11 mouse cellular contexts compared by ENCODE assay signal in genomic region chr6:6183601-6184000, GRCm38 (mm10). TPM values are rescaled to one million over a fixed set of nuclear protein-coding genes. Genes with fewer than 3 reads are reported as not detected.
DNase-seq lines count a peak whose midpoint lies in the region; ATAC-seq and TF ChIP-seq lines count a peak whose summit lies in the region.
"Had no signal": no experiment of that assay in that cellular context is flagged by ENCODE, and none has a peak within 500 bp of the region (broad histone marks: within the 10 kb centered on the region; RNA-seq: fewer than 3 reads in every experiment).

No protein-coding gene starts in this region.

- 0 out of 2 replicates have a peak, but pooled peaks have one; percentile 53 for ATAC-seq in kidney, embryonic 16.5 days (ENCODE audit: low FRiP score, low TSS enrichment)
- no peak for ATAC-seq in kidney, embryonic 15.5 days (replicated peaks; ENCODE audit: low FRiP score)
- ATAC-seq: forebrain, embryonic 16.5 days had no signal

- no peak for TF ChIP-seq CTCF in layer of hippocampus, adult 2 months (conservative IDR thresholded peaks at IDR 0.05)

- intact Hi-C loops in heart, postnatal 36 days (cut with DNase I): no loop called here

- peak; percentile 57 for DNase-seq in ES-CJ7 (ENCODE audit: low read depth, low spot score)
- peak; percentile 60 to 69 for DNase-seq in heart, adult 18-20 months
- DNase-seq in heart, postnatal 36 days: peak; percentile 38 to 53
- no peak for DNase-seq in hindbrain, embryonic 10.5 days (ENCODE audit: low spot score)
- no peak for DNase-seq in spleen, postnatal 36 days (ENCODE audit: low spot score in 2 of 2)
- DNase-seq in layer of hippocampus, adult 2 months (ENCODE audit: low spot score in 2 of 2): no peak
- DNase-seq: retina, postnatal 1 day had no signal

- 56% methylated on average over 8 of the region's 8 CpGs for WGBS in kidney, embryonic 16.5 days
- WGBS in kidney, embryonic 15.5 days: 56% methylated on average over 8 of the region's 8 CpGs
- WGBS in hindbrain, embryonic 10.5 days: 66% methylated on average over 8 of the region's 8 CpGs

- H3K9ac ChIP-seq in kidney, embryonic 16.5 days (replicated peaks; ENCODE audit: low read length): no peak overlapping the region
- no peak overlapping the region for H3K9ac ChIP-seq in kidney, embryonic 15.5 days
- H3K9ac ChIP-seq: embryonic facial prominence, embryonic 12.5 days had no signal

- H3K27me3 ChIP-seq in kidney, embryonic 16.5 days (ENCODE audit: insufficient read depth, low read length): no peaks in the 10 kb centered on the region
- no peaks in the 10 kb centered on the region for H3K27me3 ChIP-seq in kidney, embryonic 15.5 days
- no peaks in the 10 kb centered on the region for H3K27me3 ChIP-seq in hindbrain, embryonic 10.5 days (ENCODE audit: insufficient read depth, poor library complexity, severe bottlenecking)
- H3K27me3 ChIP-seq: embryonic facial prominence, embryonic 12.5 days had no signal

- no peak overlapping the region for H3K4me3 ChIP-seq in kidney, embryonic 16.5 days (ENCODE audit: low read length)
- no peak overlapping the region for H3K4me3 ChIP-seq in kidney, embryonic 15.5 days (replicated peaks)
- no peak overlapping the region for H3K4me3 ChIP-seq in hindbrain, embryonic 10.5 days
- no peak overlapping the region for H3K4me3 ChIP-seq in layer of hippocampus, adult 2 months
- H3K4me3 ChIP-seq: embryonic facial prominence, embryonic 12.5 days had no signal

- H3K4me2 ChIP-seq in kidney, embryonic 16.5 days (replicated peaks; ENCODE audit: low read depth, low read length): no peak overlapping the region
- H3K4me2 ChIP-seq in kidney, embryonic 15.5 days: no peak overlapping the region
- H3K4me2 ChIP-seq: embryonic facial prominence, embryonic 12.5 days had no signal

- no peaks in the 10 kb centered on the region for H3K4me1 ChIP-seq in kidney, embryonic 16.5 days (ENCODE audit: insufficient read depth, low read length)
- H3K4me1 ChIP-seq in kidney, embryonic 15.5 days: peaks cover 18% of the 10 kb centered on the region
- 0 out of 2 replicates have a peak, but pooled peaks cover 7% of the 10 kb centered on the region for H3K4me1 ChIP-seq in hindbrain, embryonic 10.5 days (replicated peaks)

- H3K9me3 ChIP-seq in kidney, embryonic 16.5 days (ENCODE audit: low read length): no peaks in the 10 kb centered on the region
- no peaks in the 10 kb centered on the region for H3K9me3 ChIP-seq in kidney, embryonic 15.5 days (replicated peaks)
- H3K9me3 ChIP-seq in hindbrain, embryonic 10.5 days: no peaks in the 10 kb centered on the region
- H3K9me3 ChIP-seq: embryonic facial prominence, embryonic 12.5 days had no signal

- peaks cover 8% of the 10 kb centered on the region; the same call in 1 of the 2 replicates for H3K36me3 ChIP-seq in kidney, embryonic 16.5 days (ENCODE audit: insufficient read depth, low read length)
- H3K36me3 ChIP-seq in kidney, embryonic 15.5 days: peaks cover 13% of the 10 kb centered on the region
- peaks cover 17% of the 10 kb centered on the region for H3K36me3 ChIP-seq in hindbrain, embryonic 10.5 days

- H3K27ac ChIP-seq in kidney, embryonic 16.5 days (ENCODE audit: low read length): no peak overlapping the region
- H3K27ac ChIP-seq in kidney, embryonic 15.5 days: no peak overlapping the region
- no peak overlapping the region for H3K27ac ChIP-seq in hindbrain, embryonic 10.5 days
- no peak overlapping the region for H3K27ac ChIP-seq in layer of hippocampus, adult 2 months
- H3K27ac ChIP-seq: embryonic facial prominence, embryonic 12.5 days had no signal

RNA-seq across cellular contexts. Expression of gene Slc25a13, which starts 33.4 kb away (rescaled TPM):
- polyA plus RNA-seq in kidney, embryonic 16.5 days (2015; fragmentation: Nextera tagmentation; extraction: Ambion mirVana): 48.4 and 48.8 TPM in 2 replicates
- polyA plus RNA-seq in kidney, embryonic 15.5 days (2015; fragmentation: Nextera tagmentation; extraction: Ambion mirVana): 43.6 and 44.2 TPM in 2 replicates
- total RNA-seq in heart, adult 18-20 months (2021): 100 to 1,000 TPM; 144 to 147 TPM
- 100 to 1,000 TPM; 146 to 153 TPM for total RNA-seq in heart, postnatal 36 days (2021)
- polyA plus RNA-seq in hindbrain, embryonic 10.5 days (2016; fragmentation: Nextera tagmentation; extraction: Ambion mirVana): 29.7 and 44.8 TPM in 2 replicates
- total RNA-seq in layer of hippocampus, adult 2 months (2021): 1 to 10 TPM; 3.4 to 3.7 TPM

Comparison
In these comparisons a context has a peak if more than half of its experiments do, and no peak if none do; other contexts are left out.
1. DNase-seq: peak in ES-CJ7 (single experiment), heart, adult 18-20 months (2 of 2) and heart, postnatal 36 days (2 of 2); none in hindbrain, embryonic 10.5 days (single experiment), spleen, postnatal 36 days (0 of 2) and layer of hippocampus, adult 2 months (0 of 2).
2. RNA of gene Slc25a13, which starts 33.4 kb away (total RNA-seq): 146 to 153 TPM in heart, postnatal 36 days and 144 to 147 TPM in heart, adult 18-20 months; 3.4 to 3.7 TPM in layer of hippocampus, adult 2 months; every median in the first group is over 10 times any median in the second.